Mouse (Mus musculus) heart, postnatal 10 days (tissue): ENCODE measurements around the gene 2610044O15Rik8. TPM values are rescaled to one million over a fixed set of nuclear protein-coding genes. Genes with fewer than 3 reads are reported as not detected.
"Not testable (repeated sequence)": the region's sequence is repeated elsewhere in the genome, so short reads cannot be mapped to it uniquely, and the experiment has no call there.

Source experiments
- DNase-seq, 2 experiments: peaks; one replicate each; pipeline ENCODE4 v3.0.0; 2021
- intact Hi-C: fragments of 180-260 bp; cut with DNase I; formaldehyde crosslinking; loops from one replicate; pipeline ENCODE4 v1.15.1; 2025
- total RNA-seq, 2 experiments: library from RNA; stranded (reverse); gene quantifications; 2 replicates each; pipeline ENCODE4 v1.2.3; 2021

Gene 2610044O15Rik8
- 10 to 100 TPM; 16.6 to 19.8 TPM for total RNA-seq

DNA sequence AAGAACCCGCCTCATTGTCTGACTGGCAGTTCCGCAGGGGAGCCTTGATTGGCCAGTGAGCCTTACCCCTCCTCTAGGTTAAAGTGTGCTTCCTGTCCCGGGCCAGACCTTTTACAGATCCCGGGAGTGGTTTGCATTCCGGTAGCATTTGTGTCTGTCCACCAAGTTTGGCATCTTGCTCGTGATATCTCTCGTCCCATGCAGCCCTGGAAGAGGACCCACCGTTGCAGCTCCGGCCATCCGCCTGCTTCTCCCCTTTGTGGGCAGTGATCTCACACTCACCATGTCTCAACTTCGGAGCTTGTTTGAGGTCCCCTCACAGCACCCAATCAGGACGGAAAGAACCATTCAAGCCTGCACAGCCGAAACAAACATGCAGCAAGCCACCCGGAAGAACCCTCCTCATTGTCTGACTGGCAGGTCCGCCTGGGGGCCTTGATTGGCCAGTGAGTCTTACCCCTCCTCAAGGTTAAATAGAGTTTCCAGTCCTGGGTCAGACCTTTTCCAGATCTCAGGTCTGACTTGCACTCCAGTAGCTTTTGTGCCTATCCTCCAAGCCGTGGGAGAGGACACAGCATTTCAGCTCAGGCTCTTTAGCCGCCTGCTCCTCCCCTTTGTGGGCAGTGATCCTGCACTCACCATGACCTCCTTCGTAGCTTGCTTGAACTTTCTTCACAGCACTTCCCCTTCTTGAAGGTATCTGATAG lies at the start of gene 2610044O15Rik8:
Gene 2610044O15Rik8 (minus strand): TSS at position 380 of the 707 bp plus-strand sequence.
- DNase-seq: peak; percentile 93 to 94
- intact Hi-C loops: no loop called here

GRCm38 (mm10) chr8:129265918-129266317 lies 31.7 kb upstream of the 2610044O15Rik8 start:
- intact Hi-C loops: no loop called here
- DNase-seq: no peak

DNA sequence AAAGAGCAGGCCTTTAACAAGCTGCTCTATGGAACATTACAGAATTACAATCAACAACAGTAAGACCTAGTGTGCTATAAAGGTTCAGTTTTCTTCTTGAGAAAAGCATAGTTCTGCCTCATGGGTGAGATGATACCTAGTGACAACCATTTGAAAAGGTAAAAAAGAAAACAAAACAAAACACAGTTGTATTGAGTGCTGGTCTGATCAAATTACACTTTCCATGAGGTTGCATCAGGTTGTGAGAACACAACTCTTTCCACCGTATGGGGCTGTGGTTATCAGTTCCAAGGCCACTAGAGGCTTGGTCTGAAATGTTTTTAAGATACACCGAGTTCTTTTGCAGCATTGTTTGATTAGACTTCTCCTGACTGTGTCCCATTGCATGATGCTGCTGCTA lies 30.1 kb upstream of the 2610044O15Rik8 start:
- no peak for DNase-seq
- intact Hi-C loops: no loop called here

- intact Hi-C loops: not testable (repeated sequence)
- DNase-seq: peak; percentile 83 to 84
Measured at GRCm38 (mm10) chr8:129263211-129263927, 29.2 kb upstream of the 2610044O15Rik8 start.

GRCm38 (mm10) chr8:129233664-129234026 lies 561 bp downstream of the 2610044O15Rik8 start:
- intact Hi-C loops: no loop called here
- no peak for DNase-seq

Other genes starting within 250 kb of the 2610044O15Rik8 start
- not detected for gene Ccdc7a, start 168.9 kb downstream of the 2610044O15Rik8 start, total RNA-seq
- not detected for gene Ccdc7b, start 167.3 kb downstream of the 2610044O15Rik8 start, total RNA-seq
- gene Gm10999, start 102.7 kb downstream of the 2610044O15Rik8 start, total RNA-seq: not detected